Mouse (Mus musculus) left cerebral cortex, adult 11 months (tissue): ENCODE data around the gene Snx10.

Experiments used
- DNase-seq: peaks from one replicate; pipeline ENCODE4 v3.0.0; 2022; ENCODE audit warnings: low spot score

Snx10 gene

GRCm38 (mm10) chr6:51587266-51587665 lies 63.6 kb downstream of the Snx10 start:
- DNase-seq = no peak

GRCm38 (mm10) chr6:51591264-51591663 lies 67.6 kb downstream of the Snx10 start:
- no peak for DNase-seq

- DNase-seq = no peak
These were observed 68.1 kb downstream of the Snx10 start for GRCm38 (mm10) chr6:51591844-51592243.

GRCm38 (mm10) chr6:51592356-51593115 lies 68.8 kb downstream of the Snx10 start:
- DNase-seq = peak; percentile 93

GRCm38 (mm10) chr6:51593446-51594035 lies 69.8 kb downstream of the Snx10 start:
- no peak for DNase-seq

DNA sequence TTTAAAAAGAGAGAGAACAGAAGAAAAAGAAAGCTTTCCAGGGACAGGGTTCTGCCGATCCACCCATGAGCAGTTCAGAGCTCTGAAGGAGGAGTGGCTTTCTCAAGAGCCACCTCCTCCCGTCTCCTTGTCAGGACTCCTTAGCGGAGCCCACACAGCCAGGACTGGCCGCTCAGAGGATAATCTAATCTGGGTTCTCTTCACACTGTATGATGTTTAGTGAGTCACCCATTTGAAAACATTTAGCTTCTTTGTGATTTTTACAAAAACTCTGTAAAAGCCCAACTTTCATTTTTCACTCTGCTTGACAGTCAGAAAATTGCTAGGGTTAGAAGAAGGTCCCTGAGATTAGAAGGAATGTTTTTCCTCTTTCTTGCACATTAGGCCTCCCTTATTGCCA lies 70.8 kb downstream of the Snx10 start:
- DNase-seq = no peak

DNA sequence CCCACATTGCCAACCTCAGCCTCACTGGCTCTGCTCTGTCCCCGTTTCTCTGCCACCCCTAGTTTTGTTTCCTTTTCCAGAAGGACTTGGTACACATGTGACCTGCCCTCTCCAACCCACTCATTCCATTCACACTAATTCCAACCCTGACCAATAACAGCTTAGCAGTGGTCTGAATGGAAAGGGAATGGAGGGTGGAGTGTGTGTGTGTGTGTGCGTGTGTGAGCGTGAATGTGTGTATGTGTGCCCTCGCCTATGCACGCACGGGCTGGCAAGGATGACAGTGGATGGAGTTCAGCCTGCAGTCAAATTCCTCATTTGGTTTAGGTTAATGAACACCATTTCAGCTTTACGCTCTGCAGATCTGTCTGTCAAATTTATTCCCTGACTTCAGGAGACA lies 74.4 kb downstream of the Snx10 start:
- DNase-seq = no peak

DNA sequence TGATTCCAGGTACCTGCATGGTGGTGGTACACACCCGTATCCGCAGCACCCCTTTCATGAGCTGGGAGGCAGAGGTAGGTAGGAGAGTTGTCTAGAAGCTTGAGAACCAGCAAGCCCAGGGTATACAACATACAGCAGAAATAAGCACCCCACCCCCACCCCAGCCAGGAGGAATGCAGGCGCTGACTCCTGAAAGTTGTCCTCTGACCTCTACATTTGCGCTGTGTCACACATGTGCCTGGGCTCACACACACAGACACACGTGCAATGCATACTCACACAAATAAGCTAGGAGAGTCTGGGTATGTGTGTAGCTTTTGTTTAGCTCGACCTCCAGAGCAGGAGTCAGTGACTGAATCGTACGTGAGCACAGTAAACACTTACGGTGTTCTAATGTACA lies 76.7 kb downstream of the Snx10 start:
- no peak for DNase-seq

DNA sequence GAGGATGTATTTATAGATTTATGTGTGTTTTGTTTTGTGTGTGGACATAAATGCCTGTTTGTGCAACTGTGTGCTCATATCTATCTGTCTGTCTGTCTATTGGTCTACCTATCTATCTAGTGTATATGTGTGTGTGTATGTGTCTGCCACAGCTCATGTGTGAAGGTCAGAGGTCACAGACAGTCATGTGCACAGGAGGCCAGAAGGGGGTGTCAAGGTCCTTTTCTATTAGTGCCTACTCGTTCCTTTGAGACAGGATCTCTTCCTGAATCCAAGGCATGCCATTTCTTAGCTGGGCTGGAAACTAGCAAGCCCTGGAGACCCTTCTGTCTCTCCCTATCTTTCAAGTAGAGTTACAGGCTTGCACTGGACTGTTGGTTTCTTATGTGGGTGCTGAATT lies 78.6 kb downstream of the Snx10 start:
- no peak for DNase-seq

- DNase-seq = no peak
These were observed 80.0 kb downstream of the Snx10 start for GRCm38 (mm10) chr6:51603691-51604090.

- no peak for DNase-seq
These were observed 82.5 kb downstream of the Snx10 start for GRCm38 (mm10) chr6:51606245-51606644.

- DNase-seq = no peak
These were observed 83.1 kb downstream of the Snx10 start for GRCm38 (mm10) chr6:51606803-51607202.

DNA sequence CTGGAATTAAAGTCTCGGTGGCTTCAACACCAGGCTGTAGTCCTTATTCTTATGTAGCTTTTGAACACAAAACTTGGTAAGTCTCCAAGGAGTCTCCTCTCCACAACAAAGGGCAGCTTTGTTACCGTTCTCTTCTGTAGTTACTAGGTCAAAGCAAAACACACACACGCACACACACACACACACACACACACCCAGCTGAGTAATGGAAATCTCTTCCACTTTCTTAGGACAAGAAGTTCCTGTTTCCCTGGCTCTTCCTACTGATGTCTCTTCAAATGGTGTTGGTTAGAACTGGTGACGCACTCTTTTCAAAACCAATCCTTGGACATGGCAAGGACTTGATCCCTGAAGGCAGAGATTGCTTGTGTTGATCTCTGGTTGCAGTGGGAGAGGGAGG lies 87.9 kb downstream of the Snx10 start:
- no peak for DNase-seq

- DNase-seq = peak; percentile 54
These were observed 88.8 kb downstream of the Snx10 start for GRCm38 (mm10) chr6:51612371-51613051.

- no peak for DNase-seq
These were observed 90.0 kb downstream of the Snx10 start for GRCm38 (mm10) chr6:51613661-51614060.

DNA sequence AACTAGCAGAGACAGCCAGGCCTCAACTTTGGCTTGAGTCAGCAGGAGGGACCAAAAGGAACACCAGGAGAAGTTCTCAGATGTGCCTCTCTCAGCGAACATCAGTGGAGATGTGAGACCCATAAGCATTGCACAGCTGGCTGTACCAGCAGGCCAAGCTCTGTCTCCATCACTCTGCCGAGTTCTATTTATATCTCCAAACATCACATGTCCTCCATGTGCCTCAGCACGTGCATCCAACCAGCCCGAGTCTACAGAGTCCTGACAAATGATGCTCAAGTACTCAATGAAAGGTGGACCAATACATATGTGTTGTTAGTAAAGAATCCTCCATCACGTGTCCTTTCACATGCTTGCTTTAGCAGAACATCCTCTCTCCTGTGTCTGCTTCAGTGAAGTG lies 103.1 kb downstream of the Snx10 start:
- no peak for DNase-seq

DNA sequence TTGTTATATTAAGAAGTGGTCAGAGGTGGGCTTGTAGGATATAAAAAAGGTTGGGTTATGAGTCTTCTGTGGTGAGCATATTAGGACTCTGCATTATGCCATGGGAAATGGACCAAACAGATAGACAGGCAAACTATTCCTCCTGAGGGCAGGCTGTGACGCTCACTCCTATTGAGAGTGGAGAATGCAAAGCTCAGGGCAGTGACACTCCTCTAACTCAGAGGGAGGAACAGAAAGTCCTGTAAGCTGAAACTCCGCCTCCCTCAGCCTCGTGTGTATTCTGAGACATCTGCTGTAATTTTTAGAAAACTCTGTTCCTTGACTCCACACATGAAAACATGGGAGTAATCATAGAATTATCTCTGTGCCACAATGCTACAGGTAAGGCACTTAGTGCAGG lies 106.0 kb downstream of the Snx10 start:
- DNase-seq = no peak

DNA sequence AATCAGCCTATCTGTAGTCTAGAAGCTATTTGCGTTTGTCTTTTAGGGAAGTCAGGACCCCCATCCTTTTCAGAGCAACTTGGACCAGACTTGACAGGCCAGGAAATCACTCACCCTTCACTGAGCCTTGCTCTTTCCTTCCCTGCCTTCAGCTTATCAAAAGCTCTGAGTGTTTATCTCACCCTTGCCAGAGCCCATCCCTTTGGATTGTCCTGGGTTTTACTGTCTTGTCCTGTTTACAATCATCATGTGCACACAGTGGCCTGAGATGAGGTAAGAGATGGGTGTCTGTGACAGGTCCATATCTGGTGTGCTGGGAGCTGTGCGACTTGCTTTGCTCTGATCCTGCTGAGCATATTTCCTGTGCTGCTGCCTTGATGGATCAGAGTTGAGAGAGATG lies 106.5 kb downstream of the Snx10 start:
- DNase-seq = no peak

GRCm38 (mm10) chr6:51632928-51633662 lies 109.4 kb downstream of the Snx10 start:
- no peak for DNase-seq

DNA sequence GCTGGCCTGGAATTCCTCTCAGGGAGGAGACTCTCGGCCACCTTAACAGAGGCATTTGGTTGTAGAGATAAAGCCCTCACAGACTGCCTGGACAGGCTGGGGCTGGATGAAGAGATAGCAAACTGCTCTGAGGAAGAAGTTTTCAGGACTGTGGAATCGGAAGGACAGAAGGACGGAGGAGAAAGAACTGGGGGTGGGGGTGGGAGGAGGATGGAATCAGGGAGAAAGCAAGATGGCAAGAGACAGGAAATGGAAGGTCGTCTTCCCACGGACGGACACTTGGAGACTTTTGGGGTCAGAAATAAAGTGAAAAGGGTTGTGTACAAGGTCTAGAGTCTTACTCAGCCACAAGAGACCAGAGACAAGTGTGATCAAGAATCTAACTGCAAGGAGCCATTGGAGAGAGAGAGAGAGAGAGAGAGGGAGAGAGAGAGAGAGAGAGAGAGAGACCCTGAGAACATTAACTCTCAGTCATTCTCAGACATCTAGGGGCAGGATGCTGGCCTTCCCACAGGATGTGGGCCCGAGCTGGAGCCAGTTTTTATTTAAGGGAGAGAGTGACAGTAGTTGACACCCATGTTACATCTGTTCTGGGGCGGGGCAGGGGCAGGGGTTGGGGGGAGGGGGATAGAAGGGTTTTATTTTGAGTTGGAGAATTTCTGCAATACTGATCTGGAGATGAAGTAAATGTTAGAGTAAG lies 110.1 kb downstream of the Snx10 start:
- DNase-seq = no peak

GRCm38 (mm10) chr6:51636019-51636568 lies 112.4 kb downstream of the Snx10 start:
- DNase-seq = no peak
